Mouse (Mus musculus) kidney, adult 18-20 months (tissue): ENCODE results near the gene Cidec.

Experiments used
- DNase-seq: peaks from one replicate; pipeline ENCODE4 v3.0.0; 2021

The Cidec gene

DNA sequence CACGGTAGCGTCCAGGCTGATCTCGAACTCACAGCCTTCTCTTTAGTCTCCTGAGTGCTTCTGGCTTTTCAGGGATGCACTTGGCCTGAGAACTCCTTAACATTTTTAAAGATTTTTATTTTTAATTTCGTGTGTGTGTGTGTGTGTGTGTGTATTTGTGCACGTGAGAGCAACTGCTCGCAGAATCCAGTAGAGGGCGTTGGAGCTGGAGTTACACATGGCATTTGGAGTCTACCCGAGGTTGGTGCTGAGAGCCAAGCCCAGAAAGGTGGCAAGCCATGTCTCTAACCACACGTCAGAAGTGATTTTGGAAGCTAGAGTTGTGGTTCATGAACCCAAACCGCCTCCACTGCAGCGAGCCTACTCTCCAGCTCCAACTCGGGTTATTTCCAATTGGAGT is 7.5 kb upstream of the Cidec start:
- no peak for DNase-seq

DNA sequence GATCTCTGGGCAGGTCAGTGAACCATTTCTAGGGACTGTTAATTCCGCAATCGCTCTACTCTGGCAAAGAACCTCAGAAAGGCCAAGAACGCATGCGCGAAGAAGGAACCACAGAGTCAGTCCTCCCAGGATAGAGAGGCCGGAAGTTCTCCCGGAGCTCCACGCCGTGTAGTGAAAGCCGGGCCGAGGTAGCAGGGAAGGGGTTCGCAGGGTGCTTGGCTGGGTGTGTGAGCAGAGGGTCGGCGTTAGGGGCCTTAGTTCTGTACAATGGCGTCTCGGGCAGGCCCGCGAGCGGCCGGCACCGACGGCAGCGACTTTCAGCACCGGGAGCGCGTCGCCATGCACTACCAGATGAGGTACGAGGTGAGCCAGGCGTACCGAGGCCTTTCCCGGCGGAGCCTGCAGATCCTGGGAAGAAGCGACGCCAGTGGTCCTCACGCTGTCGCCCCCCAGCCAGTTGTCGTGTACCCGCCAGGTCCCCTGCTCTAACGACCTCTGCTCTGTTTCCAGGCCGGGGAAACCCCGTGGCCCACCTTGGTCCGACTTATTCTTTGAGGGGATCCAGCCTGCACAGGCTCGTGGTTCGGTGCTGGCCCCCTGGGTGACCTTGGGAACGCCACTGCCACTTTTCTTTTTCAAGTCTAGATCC is 7.0 kb upstream of the Cidec start, which contains the start of gene Jagn1:
Jagn1 (plus strand) TSS at position 128 of the 649 bp plus-strand sequence.
- DNase-seq = peak; percentile 94

DNA sequence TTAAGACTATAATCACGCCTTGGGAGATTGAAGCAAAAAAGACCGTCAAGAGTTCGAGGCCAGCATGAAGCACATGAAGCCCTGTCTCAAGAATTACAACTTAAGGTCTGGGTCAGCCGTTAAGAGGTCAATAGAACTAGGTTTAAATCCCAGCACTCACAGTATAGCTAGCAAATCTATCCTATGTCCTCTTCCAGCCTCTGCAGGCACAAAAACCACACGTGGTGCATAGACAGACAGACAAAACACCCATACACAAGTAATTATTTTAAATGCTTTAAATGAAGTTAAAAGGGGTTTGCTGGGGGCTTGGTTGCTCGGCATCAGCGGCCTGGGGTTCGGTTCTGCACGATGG is 6.5 kb upstream of the Cidec start:
- no peak for DNase-seq

DNA sequence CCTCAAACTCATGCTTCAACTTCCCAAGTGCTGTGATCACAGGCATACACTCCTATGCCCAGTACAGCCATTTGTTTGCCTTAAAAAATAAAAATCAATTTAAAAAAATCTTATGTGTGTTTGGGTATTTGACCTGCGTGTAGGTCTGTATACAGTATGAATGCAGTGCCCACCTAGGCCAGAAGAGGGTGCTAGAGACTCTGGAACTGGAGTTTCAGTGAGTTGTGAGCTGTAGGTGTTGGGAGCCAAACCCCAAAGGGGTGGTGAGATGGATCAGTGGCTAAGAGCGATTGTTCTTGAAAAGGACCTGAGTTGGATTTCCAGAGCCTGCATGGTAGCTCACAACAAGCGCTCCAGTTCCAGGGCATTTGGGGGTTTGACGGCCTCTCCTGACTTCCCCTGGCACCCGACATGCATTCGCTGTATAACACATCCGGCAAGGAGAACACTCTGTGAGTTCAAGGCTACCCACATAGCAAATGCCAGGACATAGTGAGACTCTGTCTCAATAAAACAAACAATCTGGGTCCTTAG is 5.7 kb upstream of the Cidec start:
- DNase-seq = peak; percentile 87

DNA sequence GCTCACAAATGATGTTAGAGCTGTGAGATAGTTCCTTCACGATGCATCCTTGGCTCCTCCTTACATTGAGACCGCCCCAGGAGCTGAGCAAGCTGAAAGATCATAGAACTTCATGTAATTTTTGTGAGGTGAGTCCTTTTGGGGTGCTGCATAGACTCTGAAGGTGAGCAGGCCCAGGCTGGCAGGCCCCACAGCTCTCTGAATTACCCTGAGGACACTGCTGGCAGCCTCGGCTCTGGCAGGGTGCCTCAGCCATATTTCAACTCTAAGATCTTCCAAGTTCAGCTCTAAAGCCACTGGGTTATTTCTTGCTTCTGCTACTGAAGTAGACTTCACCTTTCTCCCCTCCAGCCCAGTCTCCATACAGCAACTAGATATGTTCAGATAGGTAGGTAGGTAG is 5.1 kb upstream of the Cidec start:
- no peak for DNase-seq

DNA sequence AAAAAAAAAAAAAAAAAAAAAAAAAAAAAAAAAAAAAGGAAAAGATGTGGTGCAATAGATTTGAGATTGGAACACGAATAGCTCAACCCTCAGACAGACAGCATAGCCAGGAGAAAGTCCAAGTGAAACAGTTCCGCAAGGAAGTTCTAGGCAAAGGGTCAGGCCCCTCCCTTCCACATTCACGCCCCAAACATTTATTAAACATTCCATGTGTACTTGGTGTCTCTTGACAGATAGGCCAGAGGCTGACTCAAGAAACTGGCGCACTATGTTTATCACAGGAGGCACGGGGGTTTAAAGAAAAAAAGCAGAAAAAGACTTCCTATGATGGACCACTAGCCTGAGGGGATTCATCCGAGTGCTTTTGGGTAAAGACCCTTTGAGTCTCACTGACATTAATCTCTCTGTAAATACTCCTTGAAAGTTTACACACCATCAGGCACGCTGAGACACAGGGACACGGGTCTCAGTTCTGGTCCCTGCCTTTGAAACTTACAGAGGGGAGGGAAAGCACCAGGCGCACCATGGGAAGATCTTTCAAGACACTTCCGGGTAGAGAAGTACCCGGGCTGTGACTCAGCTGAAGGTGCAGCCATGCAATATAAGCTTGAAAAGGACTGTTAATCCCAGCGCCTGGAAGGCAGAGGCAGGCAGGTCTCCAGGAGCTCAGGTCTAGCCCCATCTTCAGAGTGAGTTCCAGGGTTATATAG is 3.3 kb upstream of the Cidec start:
- no peak for DNase-seq

DNA sequence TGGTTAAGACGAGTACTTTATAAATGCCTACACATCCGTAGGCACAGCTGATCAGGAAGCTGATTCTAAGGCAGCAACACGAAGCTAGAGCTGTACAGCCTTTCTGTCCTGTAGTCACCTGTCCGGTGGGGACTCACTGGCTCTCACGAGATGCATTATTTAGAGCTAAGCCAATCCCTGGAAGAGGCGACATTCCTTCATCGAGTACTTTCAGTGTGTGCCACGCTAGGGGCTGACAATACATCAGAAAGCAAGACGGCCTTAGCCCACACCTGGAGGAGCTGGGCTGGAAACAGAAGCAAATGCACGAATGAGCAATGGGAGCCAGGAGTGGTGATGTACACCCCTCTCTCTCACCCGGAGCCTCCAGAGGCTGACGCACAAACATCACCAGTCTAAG is 1.6 kb upstream of the Cidec start:
- no peak for DNase-seq

DNA sequence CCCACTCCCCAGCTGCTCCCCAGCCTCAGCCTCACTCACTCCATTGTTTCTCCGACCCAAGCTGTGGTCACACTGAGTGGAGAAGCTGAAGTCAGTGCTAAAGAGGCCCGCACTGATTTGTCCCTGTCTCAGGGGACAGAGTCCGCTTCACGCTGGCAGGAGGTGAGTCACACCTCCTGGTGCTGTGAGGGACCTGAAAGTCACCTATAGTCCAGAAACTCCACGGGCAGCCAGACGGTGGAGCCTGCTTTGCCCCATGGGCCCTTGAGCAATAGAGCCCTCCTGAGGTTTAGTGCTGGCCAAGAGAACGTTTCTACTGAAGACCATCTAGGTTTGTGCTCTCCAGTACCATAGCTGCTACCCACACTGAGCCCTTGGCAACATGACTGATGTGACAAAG is 869 bp downstream of the Cidec start:
- no peak for DNase-seq

DNA sequence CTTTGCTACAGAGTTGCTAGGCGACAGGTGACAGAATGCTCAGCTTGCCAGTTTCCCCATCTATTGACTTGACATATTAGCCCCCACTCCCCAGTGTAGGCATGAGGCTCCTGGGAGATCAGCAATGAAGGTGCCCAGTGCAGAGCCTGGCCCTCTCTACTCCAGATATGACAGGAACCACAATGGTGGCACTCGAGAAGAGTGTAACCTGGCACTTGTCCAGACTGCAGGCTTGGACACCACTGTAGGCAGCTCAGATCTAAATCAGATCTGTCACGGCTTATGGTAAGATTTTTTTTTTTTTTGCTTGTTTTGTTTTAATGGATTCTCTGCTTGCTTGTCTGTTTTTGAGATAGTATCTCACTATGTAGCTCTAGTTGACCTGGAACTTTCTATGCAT is 1.9 kb downstream of the Cidec start:
- no peak for DNase-seq

DNA sequence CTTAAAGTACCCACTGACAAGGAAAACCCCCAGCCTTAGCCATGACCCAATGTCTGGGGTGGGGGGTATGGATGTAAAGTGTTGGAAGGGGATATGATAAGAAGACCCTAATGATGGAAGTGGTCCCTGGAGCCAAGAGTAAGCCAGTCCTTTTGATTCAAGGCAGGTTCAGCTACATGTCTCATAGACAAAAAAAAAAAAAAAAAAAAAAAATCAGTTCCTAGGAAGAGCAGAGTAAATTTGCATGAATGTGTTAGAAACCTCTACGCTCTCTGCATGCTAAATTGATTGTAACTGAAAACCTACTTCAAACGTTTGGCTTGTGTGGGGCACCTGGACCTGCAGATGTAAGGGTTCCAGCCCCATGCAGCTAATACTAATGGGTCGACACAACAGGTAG is 3.8 kb downstream of the Cidec start:
- DNase-seq = no peak

DNA sequence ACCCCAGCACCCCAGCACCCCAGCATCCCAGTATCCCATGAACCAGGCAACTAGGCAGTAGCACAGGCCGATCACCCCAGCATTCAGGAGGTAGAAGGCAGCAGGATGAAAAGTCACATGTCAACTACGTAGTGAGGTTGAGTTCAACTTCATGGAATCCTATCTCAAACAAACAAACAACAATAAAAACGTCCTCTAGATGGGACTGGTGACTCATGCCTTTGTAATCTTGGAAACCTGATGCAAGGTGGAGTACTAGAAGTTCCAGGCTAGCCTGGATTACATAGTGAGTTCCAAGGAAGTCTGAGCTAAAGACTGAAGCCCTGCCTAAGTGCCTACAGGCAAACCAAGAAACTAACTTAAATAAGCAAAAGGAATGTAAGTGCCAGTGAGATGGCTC is 4.7 kb downstream of the Cidec start:
- DNase-seq = no peak

DNA sequence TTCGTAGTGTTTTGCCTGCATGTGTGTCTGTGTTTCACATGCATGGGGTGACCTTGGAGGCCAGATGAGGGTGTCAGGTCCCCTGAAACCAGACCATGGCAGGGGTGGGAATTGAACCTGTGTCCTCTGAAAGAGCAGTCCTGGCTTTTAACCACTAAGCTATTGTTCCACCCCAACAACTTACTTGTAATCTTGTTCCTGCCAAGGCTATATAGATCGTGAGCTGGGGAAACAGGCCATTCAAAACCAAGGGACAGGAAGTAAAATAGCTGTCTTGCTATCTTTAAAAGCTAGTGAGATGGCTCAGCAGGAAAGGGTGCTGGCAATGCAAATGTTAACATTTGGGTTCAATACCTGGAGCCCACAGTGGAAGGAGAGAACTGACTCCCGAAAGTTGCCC is 5.6 kb downstream of the Cidec start:
- no peak for DNase-seq

DNA sequence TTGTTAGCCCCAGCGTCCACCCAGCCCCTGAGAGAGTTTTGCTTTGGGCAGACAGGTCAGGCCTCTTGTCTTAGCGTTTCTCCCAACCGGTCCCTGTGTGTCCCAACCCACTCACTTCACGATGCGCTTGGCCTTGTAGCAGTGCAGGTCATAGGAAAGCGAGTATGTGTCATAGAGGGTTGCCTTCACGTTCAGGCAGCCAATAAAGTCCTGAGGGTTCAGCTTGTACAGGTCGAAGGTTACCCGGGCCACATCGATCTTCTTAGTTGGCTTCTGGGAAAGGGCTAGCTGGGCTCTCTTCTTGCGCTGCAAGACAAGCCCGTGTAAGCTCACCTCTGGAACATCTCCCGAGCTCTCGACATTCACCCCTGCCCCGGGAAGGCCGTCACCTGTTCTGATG is 7.6 kb downstream of the Cidec start:
- DNase-seq = no peak

DNA sequence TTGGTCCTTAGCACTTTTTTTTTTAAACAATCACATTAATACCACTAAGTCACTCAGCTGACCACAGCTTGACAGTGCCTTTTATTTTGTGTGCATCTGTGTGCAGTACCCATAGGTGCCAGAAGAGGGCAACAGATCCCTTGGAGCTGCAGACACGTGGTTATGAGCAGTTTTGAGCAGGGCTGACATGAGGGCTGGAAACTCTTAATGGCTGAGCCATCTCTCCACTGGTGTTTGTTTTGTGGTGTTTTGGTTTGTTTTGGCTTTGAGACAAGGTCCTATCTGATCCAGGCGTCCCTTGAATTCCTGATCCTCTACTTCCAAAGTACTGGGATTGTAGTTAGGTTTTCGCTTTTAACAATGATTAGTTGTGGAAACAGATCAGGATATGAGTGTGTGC is 8.2 kb downstream of the Cidec start:
- DNase-seq = peak; percentile 42

DNA sequence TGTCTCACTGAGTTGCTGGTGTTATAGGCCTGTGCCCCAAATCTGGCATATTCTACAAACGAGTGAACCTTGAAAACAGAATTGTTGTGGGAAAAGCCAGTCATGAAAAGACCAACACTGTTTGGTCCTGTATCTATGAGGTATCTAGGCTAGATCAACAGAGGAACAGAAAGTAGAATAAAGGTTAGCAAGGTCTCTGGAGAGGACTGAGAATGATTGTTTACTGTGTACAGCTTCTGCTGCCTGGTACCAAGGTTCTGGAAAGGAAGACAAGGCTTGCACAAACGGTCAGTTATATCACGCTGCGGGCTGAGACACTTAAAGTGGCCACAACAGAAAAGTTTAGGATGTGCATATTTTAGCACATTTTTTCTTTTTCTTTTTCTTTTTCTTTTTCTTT is 8.9 kb downstream of the Cidec start:
- no peak for DNase-seq

DNA sequence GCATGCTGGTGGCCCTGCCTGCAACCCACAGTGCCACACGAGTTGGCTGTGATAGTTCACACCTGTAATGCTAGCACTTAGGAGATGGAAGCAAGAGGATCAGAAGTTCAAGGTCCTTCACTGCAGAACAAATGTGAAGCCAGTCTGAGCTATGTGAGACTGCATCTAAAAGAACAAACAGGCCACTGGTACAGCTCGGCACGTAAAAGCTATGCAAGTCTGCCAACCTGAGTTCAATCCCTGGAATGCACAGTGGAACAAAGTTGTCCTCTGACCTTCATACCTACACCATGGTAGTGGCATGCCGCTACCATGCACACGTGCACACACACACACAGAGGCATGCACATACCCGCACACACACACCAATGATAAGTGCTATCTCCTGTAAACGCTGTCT is 11.4 kb downstream of the Cidec start:
- peak; percentile 33 for DNase-seq

DNA sequence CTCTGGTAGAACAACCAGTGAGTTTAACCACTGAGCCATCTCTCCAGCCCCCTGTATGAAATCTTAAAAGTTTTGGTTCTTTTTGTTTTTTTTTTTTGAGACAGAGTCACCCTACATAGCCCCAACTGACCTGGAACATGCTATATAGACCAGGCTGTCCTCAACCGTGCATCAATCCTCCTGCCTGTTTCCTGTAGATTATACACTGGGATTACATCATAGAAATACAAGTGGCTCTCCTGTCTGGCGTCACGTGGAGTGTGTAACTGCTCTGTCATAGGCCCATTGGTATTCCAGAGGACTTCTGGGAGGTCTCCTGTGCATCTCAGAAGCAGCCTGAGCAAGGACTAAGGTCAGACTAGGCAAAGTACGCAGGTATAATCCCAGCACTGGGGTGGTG is 12.6 kb downstream of the Cidec start:
- DNase-seq = no peak

DNA sequence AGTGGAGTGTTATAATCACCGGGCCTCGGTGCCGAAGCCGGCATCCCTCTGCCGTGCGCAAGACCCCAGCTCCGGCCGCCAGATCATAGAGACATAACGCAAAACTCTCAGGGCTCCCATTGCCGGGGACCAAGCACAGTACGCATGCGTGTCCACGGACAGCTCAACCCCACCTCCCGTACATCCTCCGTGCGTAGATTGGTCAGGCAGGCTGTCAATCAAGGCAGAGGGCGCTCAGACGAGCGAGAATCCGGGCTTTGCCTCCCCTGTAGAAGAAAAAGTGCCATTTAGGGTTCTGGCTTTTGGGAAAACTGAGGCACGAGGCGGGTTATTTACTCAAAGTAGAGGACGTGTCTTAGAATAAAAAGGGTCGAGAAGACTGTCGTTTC is 16.4 kb downstream of the Cidec start, which contains the start of gene Rpusd3:
Rpusd3 (minus strand) TSS at position 142 of the 389 bp plus-strand sequence.
- peak; percentile 98 for DNase-seq

DNA sequence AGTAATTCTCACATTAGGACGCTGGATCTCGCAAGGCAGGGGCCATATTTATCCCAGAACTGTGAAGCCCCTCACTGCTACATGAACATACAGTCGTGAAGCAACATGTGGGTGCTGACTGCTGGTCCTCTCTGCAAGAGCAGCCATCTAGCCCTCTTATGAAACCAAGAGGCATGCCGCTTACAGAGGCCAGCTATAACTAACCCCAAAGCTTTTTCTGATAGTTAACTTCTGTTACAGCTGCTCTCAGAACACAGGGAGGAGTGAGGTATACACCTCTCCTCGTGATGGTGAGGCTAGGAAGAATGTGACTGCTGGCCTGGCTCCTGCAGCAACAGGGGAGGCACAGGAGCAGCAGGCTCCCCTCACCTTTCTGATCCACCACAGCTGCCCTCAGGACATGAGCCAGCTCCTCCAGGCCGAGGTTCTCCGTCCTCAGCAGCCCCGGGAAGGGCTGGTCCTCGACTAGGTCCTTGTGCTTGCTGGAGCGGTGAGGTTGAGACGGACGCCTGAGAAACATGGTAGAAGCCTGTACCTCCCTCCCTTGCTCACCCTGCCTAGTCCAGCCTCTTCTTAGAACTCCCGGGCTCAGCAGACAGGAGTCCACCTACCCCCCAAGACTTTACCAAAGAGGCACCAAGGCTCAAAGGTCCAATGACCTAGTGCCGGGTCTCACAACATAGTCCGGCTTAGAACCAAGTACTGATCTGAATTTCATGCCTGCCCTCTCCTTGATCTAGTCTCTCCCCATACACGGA is 16.9 kb downstream of the Cidec start:
- no peak for DNase-seq

DNA sequence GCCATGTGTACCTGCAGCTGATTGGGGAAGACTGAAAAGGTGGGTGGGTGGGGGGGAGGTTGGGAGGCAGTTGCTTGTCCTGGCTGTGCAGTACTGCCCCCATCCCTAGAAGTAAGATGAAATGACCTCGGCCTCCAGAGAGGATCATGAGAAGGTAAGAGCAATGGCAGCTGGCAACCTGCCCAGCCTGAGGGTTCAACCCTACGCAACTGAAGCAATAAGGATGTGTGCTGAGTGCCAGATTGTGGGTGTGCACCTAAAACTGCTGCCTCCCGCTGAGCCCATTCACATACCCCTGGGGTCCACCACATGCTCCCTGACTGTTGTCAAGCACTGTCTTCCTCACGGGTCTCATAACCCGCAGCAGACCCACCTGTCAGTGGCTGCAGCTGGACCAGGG is 19.1 kb downstream of the Cidec start:
- DNase-seq = no peak

DNA sequence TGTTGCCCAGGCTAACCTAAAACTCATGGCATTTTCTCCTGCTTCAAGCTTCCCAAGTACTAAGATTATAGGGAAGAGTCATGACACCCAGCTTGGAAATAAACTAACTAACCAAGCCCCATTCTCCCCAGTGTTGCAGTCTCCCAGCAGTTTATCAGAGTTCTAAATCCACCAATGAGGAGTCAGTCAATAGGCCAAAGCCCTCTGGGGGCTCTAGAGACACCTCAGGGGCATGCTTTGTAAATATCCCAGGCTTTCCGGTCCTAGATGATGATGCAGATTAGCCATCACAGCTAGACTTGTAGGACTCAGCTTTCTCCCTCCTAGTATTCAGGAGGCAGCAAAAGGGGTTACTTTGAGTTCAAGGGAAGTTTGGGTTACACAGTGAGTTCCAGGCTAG is 25.6 kb downstream of the Cidec start:
- no peak for DNase-seq

DNA sequence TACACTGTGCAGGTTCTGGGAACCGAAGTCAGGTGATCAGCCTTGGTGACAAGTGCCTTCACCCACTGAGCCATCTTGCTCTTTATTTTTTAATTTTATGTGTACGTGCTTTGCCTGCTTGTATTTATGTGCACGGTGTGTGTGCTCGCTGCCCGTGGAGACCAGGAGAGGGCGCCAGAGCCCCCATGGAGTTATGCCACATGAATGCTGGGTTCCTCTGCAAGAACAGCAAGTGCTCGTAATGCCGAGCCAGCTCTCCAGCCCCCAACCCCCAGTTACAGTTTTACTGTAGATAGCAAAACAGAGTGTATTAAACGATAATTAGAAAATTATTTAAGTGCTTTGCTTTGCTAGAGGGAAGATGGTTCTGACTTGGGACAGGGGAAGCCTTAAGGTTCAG is 28.9 kb downstream of the Cidec start:
- DNase-seq = no peak

DNA sequence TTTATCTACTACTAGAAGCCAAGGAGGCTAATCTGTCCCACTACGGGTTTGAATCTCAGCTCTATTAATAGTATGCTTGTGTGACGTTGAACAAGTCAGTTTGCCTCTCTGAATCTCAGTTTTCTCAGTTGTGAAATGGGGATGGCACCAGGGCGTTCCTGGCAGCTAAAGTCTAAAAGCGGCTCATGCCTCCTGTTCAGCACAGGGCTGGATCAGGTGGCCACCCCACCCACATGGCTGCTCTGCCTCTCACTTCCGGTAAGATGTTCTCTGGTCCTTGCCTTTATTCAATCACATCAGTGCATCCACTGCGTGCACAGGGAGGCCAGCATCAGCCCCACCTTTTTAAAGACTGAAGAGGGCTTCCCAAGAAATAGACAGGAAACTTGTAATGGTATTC is 30.1 kb downstream of the Cidec start:
- no peak for DNase-seq
